Mouse (Mus musculus): ENCODE data around the gene Rbpjl. TPM values are rescaled to one million over a fixed set of nuclear protein-coding genes. Genes with fewer than 3 reads are reported as not detected.

Rbpjl gene
- total RNA-seq, 1 experiment from 2014 or later: not detected

DNA sequence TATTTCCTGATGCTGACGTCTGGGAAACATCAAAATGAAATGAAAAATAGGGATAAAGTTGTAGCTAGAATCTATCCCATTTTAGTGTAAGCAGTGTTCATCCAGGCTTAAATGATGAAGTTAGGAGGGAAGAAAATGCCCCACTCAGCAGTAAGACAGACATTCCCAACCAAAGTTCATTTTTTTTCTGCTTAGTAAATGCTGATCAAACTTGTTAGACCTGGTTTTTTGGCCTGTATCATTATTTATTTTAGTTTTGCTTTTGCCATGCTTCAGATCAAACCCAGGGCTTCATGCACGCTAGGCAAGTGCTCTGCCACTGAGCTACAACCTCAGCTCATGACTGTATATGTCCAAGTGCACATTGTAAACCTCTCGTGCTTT is 43.1 kb downstream of the Rbpjl start:
- no peak for DNase-seq

DNA sequence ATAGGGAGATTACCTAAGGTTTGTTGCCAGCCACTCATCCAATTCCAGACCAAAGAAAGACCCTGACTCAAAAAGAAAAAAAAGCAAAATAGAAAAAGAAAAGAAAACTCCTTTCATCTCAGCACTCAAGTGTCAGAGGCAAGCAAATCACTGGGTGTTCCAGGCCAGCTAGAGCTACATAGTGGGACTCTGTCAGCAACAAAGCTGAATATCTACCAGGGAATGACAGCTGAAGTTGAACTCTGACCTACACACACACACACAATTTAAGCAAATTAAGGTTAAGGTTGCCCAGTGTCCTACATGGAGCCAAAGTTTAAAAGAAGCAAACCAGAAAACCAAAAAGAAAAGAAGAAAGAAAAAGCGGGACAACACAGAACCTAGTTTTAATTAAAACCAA is 45.2 kb downstream of the Rbpjl start:
- no peak for DNase-seq

DNA sequence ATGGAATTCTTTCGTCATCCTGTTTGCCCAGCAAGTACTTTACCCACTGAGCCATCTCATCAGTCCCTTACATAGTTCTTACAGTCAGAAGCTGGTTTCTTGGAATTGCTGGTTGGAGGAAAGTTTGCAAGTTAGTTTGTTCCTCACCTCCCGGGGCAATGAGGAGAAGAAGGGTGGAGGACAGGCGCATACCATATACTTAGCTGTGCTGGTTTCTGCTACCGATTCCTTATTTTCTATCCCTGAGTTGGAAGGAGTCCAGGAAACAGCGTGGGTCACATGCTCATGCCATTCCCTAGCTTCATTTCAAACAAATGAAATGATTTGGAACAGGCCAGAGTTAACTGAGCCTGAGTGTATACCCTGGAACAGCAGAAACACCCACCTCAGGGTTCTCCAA is 46.0 kb downstream of the Rbpjl start:
- no peak for DNase-seq

DNA sequence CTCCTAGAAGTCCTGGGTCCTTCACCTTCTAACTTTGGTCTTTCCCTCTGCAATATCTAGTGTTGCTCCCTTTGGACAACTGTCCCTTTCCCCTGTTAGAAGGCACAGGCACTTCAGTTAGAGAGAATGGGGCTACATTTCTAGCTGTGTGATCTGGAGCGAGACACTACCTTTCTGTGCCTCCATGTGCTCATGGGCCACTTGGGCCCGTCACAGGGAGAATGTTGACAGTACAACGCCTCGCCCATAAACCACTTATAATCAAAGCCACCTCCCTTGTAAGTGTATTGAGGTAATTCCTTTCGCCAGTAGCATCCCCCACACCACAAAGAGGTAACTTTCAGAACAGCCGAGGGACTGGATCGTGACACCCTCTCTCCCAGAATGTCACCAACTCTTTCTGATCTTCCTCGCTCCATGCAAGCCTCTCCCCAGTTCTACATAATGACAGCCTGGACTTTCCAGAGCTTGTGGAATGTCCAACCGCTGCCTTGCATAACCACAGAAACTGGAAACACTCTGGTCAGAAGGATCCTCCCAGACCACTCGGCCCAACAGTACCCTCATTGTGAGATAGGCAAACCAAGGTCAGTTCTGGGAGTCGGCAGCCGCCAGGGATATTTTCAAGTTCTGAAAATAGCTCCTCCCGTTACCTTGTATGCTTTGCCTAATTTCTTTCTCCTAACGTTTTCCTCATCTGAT is 46.6 kb downstream of the Rbpjl start:
- DNase-seq: no peak

DNA sequence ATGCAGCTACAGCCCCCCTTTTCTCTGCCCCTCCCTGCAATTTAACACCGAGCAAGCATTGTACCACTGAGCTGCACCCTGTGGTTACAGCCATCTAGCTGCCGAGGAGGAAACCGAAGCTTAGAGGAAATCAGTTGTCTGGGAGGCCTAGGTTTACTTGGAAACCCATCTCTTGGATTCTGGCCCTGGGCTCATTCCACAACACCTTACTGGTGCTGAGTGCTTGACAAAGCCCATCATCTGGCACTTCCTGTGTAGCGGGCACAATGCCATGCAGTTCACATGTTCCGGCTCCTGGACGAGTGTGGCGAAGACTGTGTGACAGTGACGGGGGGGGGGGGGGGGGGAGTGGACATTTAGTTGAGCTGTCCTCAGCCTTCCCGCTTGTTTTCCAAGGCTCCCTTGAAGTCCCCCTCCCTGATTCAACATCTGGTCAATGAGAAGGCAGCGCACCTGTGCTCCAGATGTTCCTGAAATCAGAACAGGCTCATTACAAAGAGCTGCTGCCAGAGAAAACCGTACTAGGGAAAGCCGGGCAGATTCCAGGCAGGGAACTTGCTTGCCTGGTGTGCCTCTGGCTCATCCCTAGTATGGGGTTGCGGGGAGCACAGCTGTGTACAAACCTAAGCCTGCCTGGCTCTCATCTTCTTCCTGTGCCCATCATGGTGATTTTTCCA is 49.2 kb downstream of the Rbpjl start:
- no peak for DNase-seq

DNA sequence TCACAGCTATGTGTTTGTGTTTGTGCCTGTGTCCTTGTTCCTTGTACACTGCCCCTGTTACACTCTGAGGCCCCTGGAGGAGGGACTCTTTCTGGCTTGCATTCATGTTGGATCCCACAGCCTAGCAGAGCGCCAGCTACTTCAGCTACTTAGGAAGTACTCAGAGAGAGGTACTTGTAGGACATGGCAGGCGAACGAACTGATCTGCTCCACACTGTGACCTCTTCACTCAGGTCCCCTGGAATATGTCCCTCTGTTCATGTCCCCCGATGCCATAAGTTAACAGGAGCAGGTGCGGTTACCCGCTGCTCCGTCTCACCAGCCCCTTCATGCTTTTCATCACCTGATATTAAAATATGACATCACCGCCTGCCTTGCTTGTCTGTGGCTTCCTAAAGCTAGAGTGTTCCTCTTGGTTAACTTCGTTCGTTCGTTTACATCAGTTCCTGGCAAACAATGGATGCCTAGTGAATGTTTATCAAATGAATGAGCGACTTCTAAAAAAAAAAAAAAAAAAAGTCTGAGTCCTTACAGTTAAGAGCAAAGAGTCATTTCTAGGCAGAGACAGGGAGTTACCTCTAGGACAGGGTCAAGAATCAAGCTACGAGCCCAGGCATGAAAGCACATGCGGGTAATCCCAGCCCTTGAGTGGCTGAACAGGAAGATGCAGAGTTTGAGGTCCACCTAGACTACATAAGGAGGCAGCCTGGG is 50.3 kb downstream of the Rbpjl start:
- DNase-seq: no peak

DNA sequence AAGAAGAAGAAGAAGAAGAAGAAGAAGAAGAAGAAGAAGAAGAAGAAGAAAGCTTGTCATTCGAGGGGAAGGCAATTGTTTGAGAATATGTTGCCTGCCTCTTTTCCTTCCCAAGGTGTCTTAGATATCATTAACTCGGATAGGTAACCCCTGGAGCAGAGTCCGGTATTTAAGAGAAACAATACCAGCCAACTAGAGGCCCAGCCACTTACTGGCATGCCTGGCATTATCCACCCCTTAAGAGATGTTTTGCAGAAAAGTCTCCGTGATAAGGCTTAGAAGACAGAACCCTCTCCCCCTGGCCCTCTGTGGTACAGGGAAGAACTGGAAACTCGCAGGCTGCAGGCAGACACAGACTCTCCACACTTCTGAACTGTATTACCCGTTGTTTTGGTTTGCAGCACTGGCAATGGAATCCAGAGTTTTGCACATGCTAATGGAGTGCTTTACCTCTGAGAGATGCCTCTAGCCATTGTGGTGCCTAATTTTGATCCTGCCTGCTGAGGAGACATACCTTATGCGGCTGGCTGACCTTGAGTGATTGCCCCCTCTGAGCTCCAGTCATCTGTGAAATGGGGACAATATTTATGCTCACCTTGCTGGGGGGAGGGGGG is 51.1 kb downstream of the Rbpjl start:
- no peak for DNase-seq

DNA sequence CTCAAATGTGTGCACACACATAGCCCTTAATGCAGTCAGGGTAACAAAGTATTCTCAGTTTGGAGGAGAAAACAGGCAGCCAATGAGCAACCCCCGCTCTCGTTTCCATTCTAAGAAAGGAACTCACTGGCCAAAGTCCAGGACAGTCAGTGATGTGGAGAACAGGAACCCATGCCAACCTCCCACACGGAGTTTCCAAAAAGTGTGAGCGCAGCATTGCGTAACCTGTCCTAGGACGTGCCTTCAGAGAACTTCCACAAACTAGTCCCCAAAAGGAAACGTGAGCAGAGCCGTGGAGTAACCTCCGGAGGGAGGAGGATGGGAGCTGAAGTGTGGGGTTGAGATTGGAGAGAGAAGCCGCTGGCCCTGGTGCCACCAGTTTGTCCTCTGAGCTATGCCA is 51.9 kb downstream of the Rbpjl start:
- DNase-seq: peak; percentile 66

DNA sequence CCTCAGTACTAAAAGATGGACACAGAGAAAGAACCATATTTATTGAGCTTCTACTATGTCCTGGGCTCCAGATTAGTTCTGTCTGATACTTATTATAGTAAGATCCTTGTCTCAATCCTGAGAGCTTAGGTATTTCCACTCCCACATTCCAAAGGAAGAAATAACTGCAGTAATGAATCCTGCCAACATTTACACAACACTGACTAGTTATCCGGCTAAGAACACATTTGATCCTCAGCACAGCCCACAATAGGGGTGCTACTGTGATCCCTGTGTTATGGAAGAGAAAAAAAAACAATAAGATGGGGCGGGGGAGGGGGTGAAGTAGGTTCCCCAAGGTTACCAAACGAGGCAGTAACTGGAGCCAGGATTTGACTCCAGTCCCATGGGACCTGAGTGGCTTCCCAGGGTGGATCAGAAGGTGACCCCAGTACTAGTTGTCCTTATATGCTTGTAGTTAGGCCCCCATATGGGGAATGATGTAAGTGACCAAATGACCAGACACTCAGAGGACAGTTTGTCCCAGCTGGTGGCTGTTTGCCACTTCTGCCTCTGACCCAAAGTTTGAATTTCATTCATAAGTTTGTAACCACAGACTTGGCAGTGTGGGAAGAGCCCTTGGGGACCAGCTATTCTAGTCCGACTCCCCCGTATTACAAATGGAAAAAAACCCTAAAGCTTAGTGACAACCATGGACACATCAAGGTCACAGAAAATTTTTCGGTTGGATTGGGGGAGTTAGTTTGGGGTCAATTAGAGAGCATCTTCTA is 52.7 kb downstream of the Rbpjl start:
- DNase-seq: no peak

DNA sequence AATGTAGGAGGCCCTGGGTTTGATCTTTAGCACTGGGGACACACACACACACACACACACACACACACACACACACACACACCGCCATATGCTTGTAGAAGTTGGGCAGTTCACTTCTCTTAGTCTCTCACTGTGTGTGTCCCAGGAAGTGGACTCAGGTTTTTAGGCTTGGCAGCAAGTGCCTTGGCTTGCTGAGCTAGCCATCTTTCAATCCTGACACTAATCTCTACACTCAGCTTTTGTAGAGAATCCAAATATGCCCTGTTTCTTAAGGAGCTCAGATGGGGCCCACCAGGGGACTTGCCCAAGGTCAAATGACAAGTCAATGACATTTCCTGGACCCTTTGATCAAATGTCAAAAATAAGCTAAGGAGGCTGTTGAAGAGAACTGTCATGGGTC is 53.5 kb downstream of the Rbpjl start:
- DNase-seq: no peak

DNA sequence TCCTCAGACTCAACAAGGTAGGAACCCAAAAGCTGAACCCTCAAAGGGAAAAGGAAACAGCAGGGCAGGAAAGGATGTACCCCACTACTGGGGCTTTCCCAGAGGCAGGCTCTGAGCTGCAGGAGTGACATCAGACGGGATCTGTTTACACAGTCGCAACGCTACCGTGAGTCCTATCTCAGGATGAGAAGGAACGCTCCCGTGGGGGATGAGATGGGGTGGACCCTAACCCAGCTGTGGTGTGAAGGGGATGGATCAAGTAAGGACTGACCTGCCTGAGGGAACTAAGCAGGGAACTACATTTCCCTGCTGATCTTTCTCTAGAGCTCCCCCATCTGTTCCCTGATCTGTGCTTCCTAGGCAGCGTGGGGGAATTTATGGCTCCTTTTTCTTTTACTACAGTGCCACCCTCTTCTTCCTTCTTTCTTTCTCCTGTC is 53.9 kb downstream of the Rbpjl start, which contains the start of gene Sys1:
Gene Sys1 (plus strand): TSS at position 101 of the 437 bp plus-strand sequence.
- no peak for DNase-seq

DNA sequence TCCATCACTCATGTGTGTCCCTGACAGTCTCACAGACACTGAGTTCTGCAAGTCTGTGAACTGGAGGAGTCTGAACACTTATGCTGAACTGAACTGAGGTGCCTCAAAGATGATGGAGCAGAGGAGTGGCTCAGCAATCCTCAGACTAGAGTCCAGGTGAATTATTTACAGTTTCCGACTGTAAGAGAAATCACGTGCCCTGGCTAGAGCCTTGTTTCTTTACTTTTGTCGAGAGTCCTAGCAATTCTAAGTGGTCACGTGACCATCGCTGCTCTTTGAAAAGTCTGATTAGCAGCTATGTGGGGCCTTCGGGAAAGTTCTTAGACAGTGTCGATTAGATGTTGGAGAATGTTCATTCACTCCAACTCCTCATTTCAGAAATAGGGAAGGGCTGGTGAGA is 55.0 kb downstream of the Rbpjl start:
- no peak for DNase-seq

DNA sequence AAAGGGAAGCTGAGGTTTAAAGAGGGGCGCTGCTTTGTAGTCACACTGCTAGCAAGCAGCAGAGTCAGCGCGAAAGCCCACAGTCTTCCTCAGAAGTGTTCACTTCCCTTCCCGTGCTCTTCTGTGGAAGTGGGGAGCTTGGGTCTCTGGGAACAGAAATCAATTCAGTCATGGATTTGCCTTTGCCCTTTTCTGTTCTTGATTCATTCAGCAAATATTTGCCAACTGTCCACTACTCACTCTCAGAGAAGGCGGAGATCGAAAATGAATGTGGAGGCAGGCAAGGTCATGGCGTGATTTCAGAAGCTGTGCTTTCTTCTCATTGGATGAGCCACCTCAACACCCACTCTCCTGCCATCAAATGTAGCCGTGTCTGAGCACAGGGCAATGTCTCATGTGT is 55.6 kb downstream of the Rbpjl start:
- peak; percentile 51 for DNase-seq

DNA sequence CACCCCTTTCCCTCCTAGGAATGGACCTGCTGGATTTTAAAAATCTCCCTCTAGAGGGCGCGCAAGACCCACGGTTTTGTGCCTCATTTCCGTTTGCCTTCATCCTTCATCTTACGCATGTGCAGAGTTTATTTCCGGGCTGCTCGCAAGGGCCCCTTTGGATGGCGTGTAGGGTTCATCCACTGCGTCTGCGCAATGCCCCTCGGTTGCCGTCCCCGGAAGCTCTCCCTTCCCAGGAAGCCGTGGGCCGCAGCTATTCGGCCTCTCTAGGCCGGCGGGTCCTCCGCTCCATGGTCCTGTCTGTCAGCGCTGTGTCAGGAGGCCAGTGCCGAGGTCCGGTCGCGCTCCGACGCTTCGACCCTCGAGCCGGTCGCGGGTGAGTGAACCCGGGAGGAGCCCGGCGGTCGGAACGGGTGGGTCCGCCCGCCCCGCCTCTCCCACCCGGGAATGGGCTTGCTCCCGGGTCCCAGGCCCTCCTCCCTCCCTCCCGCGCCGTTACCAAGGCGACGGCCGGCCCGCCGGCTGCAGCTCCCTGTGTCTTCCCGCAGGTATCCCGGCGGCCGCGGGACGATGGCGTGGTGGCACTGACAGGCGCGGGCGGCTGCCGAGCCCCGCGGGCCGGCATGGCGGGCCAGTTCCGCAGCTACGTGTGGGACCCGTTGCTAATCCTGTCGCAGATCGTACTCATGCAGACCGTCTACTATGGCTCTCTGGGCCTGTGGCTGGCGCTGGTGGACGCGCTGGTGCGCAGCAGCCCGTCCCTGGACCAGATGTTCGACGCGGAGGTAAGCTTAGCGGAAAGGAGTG is 58.0 kb downstream of the Rbpjl start, which contains the start of gene Gm20458:
Gene Gm20458 (plus strand): TSS at position 223 of the 807 bp plus-strand sequence.
- peak; percentile 93 for DNase-seq

Small RNA genes lying within 50 kb of the gene (microRNA-seq; reads per million reads assigned to microRNA genes)
- 0 reads per million in 2 experiments for gene Mir7678

Other genes with a start within 250 kb of the Rbpjl start
- gene Kcns1, start 232.0 kb upstream of the Rbpjl start, total RNA-seq (2021): not detected in 2 replicates
- gene Wfdc5, start 220.4 kb upstream of the Rbpjl start, total RNA-seq (2021): not detected in 2 replicates
- 2.6 TPM in 1 of 2 replicates, not detected in the other for gene Wfdc12, start 212.5 kb upstream of the Rbpjl start, total RNA-seq (2021)
- not detected in 2 replicates for gene Wfdc15a, start 203.0 kb upstream of the Rbpjl start, total RNA-seq (2021)
- not detected in 2 replicates for gene Wfdc15b, start 181.5 kb upstream of the Rbpjl start, total RNA-seq (2021)
- gene Svs2, start 164.7 kb upstream of the Rbpjl start, total RNA-seq (2021): not detected in 2 replicates
- not detected in 2 replicates for gene Svs3b, start 146.5 kb upstream of the Rbpjl start, total RNA-seq (2021)
- not detected in 2 replicates for gene Svs4, start 124.7 kb upstream of the Rbpjl start, total RNA-seq (2021)
- not detected in 2 replicates for gene Svs3a, start 113.9 kb upstream of the Rbpjl start, total RNA-seq (2021)
- not detected in 2 replicates for gene Svs6, start 86.4 kb upstream of the Rbpjl start, total RNA-seq (2021)
- gene Svs5, start 70.4 kb upstream of the Rbpjl start, total RNA-seq (2021): 0.73 and 3.9 TPM in 2 replicates
- 5.2 and 7.9 TPM in 2 replicates for gene Slpi, start 14.0 kb upstream of the Rbpjl start, total RNA-seq (2021)
- gene Matn4, start 2.0 kb downstream of the Rbpjl start, total RNA-seq (2021): 0.73 and 1.3 TPM in 2 replicates
- gene Sdc4, start 40.7 kb downstream of the Rbpjl start, total RNA-seq (2021): 75.1 and 82.0 TPM in 2 replicates
- gene Sys1, start 53.8 kb downstream of the Rbpjl start, total RNA-seq (2021): 27.0 and 30.0 TPM in 2 replicates
- 4.0 TPM in 1 of 2 replicates, not detected in the other for gene Gm20458, start 57.8 kb downstream of the Rbpjl start, total RNA-seq (2021)
- gene Trp53tg5, start 70.6 kb downstream of the Rbpjl start, total RNA-seq (2021): not detected in 2 replicates
- gene Dbndd2, start 83.0 kb downstream of the Rbpjl start, total RNA-seq (2021): 6.3 and 6.4 TPM in 2 replicates
- 98.3 and 99.7 TPM in 2 replicates for gene Pigt, start 94.4 kb downstream of the Rbpjl start, total RNA-seq (2021)
- gene Wfdc2, start 159.3 kb downstream of the Rbpjl start, total RNA-seq (2021): not detected in 2 replicates
- gene Spint3, start 170.3 kb downstream of the Rbpjl start, total RNA-seq (2021): not detected in 2 replicates
- 0.58 TPM in 1 of 2 replicates, not detected in the other for gene Wfdc6a, start 182.3 kb downstream of the Rbpjl start, total RNA-seq (2021)
- gene Eppin, start 190.5 kb downstream of the Rbpjl start, total RNA-seq (2021): not detected in 2 replicates
- gene Wfdc6b, start 210.4 kb downstream of the Rbpjl start, total RNA-seq (2021): not detected in 2 replicates
- not detected in 2 replicates for gene Wfdc8, start 210.5 kb downstream of the Rbpjl start, total RNA-seq (2021)
- not detected in 2 replicates for gene Wfdc16, start 235.7 kb downstream of the Rbpjl start, total RNA-seq (2021)